Mouse (Mus musculus) skeletal muscle tissue, adult 2 months (tissue): ENCODE measurements around the gene Adra1d.

Experiments
- DNase-seq: peaks from one replicate; pipeline ENCODE4 v3.0.0-alpha.2; 2012; ENCODE audit warnings: low read depth, low spot score

Adra1d gene

DNA sequence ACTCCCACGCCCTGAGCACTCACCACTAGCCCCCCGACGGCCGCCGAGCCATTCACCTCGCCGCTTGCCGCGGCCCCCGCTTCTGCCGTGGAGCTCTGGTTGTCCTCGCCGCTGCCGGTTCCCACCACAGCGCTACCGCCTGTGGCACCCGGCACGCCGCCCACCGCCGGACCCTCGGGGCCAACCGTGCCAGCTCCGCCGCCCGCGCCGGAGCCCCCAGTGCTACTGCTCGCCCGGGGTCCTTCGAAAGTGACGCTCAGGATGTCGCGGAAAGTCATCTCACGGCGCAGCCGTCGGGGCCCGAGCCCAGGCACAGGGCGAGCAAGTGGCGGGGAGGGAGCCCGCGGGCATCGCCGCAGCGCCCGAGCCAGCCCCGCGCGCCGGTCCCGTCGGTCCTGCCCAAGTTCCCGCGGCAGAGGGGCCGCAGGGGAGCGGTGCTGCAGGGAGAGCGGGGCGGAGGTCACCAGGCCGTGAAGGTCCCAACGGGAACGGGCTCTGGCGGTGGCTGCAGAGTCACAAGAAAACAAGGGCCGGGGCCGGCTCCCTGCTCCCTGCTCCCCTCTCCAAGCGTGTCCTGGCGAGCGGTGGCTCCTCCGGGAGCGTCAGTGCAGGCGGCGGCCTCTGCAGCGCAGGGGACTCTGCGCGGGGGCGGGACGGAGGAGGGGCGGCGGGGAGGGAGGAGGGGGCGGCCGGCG is at the start of gene Adra1d:
TSS of gene Adra1d (minus strand) at position 393 of the 695 bp plus-strand sequence.
- DNase-seq, result no peak

DNA sequence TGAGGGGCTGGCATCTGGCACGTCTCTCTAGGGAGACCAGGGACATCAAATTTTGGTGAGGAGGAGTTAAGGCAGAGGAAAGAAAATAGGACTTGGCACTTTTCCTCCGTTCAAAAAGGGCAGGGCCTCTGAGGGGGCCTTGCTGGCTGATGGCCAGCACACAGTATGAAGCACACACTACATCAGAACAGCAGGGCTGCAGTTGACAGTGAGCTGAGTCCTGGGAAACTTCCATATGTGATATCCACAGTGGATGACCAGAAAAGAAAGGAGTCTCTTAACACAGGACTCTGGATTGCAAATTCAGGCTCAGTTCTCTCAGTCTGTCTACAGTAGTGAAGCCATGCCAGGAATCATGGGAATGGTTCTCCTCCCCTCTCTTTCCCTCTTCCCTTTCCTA is 39.8 kb upstream of the Adra1d start:
- no peak for DNase-seq

DNA sequence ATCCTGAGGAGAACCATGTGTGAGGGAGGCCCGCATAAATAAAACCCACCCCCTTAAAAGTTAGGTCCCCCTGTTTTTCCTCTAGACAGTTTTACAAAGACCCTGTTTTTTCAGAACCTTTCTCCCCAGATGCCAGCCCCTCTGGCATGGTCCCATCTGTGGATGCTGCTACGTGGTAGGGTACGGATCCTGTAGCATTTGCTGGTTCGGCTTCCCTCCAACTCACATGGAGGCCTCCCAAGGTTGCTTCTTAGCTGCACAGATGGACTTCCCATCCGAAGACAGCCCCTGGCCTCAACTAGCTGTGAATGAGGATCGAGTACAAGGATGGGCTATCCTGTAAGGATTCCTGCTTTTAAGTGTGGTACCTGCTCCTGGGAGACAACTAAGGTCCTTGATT is 32.8 kb upstream of the Adra1d start:
- no peak for DNase-seq

DNA sequence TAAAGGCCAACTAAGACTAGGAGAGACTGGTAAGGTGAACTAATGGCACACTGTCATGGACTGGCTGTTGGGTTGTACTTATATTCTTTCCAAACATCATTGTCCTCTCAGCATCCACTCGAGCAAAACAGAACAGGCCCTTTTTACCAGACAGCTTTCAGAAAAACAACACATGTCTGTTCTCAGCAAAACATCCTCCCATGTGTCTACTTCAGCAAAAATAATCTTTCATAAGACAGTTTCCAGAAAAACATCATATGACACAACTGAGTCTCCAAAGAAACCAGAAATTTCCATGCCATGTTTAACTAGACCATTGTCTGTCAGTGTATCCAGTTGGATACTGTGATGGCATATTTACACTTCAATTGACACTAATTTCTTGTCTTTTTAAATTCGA is 25.4 kb upstream of the Adra1d start:
- no peak for DNase-seq

DNA sequence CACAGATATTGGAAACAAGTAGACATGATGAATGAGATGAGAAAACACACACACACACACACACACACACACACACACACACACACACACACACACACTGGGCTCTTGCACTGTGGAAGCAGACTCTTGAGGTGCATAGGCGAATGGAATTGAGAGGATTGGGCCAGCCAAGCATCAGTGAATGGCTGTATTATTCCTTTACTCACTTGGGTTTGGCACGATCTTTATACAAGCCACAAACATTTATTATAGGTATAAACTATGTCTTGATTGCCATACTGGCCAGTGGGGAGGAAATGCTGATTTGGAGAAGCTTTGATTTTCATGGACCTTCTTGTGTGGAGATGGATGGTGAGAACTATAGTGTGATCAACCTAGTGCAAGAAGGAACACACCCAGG is 19.4 kb upstream of the Adra1d start:
- DNase-seq, result no peak

DNA sequence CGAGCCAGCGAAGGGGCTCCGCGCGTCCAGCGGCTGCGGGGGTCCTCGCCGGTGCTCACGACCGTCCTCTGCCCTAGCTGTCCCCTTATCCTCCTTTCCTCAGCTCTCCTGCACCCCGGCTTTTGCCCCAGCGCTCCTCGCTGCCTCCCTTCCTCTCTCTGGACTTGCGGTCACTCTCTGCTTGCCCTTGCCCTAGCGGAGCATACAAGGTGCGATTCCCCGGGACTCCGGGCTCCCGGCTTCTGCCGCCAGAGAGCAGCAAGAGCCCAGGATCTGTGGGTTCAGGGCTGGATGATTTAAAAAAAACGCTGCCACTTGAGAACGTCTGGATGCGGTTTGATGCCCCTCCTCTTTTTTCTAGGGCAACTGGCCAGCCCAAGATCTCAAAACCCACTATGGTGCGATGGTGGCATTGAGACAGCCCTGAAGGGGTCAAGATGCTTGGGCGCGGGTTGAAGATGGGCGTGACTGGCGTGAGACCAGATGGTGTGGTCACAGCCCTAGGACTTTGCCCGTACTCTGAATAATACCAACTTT is 571 bp upstream of the Adra1d start:
- peak; percentile 68 for DNase-seq

DNA sequence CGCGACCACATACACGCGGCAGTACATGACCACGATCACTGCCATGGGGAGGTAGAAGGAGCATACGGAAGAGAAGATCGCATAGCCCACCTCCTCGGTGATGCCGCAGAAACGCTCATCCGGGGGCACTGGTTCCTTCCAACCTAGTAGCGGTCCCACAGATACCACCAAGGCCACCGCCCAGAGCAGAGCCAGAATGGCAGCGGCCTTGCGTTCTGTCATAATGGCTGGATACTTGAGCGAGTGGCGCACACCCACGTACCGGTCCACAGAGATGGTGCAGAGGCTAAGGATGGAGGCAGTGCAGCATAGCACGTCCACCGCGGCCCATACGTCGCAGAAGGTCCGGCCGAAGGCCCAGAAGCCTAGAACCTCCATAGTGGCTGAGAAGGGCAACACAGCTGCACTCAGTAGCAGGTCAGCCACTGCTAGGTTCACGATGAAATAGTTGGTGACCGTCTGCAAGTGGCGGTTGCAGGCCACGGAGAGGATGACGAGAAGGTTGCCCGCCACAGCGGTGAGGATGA is 676 bp downstream of the Adra1d start:
- no peak for DNase-seq

DNA sequence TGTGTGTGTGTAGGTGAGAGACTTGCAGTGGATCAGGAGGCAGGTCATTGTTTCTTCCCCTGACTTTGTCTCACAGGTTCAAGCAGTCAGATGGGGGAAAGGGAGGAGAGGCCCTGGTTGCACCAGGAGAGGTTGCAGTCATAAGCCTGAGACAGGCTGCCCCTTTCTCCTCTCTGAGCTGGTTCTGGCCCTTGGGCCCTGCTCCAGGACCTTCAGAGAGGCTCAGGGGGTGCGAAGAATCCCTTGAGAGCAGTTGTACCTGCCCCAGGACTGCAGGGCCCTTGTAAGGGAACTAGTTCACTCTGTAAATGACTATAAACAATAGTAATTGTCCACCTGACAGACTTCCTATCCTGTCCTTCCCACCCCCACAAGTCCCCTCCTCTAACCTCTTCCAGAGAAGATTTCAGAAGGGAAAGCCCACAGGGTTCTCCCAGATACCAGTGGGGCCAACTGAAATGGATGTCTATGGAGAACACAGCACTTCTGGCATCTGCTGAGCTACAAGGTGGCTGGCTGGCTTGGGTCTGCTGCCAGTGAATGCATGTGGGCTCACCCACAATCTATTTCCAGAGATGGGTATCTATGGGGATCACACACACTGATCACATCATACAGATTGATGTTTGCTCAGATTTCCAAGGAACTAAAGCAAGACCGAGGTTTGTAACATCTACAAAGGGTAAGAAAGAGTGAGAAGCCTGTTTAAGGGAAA is 1.7 kb downstream of the Adra1d start:
- no peak for DNase-seq

DNA sequence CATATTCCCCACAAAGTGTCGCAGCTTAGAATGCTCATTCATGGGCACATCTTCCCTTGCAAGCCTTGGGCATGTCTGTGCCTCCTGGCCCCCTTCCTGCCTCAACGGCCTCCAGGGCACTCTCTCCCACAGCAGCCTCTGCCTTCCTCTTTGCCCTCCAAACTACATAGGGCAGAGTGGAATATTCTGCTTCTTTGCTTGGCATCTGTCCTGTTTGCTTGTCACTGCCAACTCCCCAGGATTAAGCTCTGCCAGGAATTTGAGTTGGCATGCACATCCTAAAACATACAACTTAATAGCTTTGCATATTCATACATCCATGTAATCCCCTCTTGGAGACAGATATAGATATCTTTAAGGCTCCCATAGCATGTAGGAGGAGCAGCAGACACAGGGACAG is 4.2 kb downstream of the Adra1d start:
- DNase-seq, result no peak

DNA sequence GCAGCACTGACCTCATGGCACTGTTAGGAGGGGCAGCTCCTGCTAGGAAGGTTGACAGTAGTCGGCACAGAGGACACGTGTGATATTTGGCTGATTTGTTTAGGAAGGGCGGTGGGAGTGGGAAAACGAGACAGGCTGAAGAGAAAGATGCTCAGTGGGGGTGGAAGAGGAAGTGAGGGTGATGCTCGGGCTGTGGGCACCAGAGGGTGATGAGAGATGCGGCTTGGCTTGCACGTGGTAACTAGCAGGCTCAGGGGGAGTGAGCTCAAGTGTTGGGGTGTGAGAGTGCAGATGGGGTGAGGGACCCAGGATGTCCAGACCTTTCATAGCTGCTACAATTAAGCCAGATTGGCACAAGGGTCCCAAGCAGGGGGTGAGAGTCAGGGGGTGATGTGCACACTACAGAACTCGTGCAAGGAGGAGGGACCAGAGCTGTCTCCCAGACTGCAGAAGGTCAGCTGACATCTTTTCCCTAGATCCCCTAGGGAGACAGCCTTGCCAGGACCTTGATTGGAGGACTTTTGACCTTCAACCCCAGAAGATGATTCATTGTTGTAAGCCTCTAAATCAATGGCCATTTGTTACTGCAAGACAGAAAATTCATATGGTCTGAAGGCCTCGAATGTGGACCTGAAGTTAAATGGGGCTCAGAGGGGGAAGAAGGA is 9.2 kb downstream of the Adra1d start:
- DNase-seq, result no peak

DNA sequence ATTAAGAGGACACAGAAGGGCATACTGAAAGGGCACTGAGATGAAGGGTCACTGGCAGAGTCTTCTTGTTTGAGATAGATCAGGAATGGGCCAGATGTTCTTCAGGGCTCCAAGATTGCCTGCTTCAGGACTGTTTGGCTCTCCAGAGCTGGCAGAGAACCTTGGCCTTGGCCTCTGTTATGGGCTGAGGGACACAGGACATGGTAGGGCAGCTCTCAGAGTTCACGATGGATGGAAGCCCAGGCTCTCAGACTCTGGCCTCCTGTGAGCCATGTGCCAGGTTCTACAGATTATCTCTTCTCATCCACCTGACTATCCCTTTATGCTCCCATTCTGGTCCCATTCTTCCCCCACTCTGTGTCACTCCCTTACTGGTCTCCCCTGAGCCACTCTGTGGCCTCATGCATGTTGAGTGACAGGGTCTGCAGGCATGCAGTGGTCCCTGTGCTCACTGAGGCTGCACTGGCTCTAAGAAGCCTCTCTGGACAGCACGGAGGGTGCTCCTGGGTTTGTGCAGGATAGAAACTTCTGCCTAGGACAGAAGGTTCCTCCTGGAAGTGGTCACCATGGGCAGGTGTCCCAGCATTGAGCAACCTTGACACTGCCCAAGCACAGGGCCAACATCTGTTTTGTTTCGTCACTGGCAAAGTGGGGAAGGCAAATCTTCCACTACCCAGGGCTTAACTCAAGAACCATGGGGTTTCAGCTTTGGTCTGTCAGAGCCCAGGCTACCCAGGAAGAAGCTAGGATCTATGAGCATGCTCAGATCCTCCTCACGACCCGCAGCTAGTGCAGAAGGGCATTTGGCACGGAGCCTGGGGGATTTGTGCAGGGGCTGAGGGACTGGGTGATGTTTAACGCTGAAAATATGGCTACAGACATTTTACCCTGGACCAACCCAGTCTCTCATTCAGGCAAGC is 10.1 kb downstream of the Adra1d start:
- no peak for DNase-seq

DNA sequence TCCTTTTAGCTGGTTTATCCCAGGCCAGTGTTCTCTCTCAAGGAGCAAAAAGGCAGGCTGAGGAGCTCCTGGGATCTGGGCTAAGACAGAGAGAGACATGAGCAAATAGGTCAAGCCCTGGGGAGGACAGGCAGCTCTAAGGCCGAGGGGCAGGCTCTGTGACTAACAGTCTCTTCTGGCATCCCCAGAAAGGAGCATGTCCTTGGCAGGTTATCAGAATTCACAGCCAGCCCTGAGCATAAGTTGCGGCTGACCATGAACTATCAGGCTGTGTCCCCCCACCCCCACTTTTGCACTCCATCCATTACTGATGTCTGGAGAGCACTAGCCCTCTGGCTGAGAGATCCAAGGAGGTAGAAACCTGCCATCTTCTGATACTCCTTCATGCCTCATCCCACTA is 11.2 kb downstream of the Adra1d start:
- DNase-seq, result no peak

DNA sequence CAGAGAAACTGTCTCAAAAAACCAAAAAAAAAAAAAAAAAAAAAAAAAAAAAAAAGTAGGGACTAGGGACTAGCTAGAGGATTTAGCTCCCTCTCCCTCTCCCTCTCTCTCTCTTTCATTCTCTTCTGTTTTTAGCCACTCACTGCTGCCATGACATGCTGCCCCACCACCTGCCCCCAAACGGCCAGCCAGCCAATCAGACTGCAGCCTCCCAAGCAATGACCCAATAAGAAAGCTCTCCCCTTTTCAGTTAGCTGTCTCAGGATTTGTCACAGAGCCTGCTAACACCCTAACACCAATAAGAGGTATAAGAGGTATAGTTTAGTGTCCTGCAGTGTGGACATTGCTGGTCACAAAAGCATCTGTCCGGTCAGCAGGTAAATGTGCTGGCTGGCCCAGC is 11.6 kb downstream of the Adra1d start:
- DNase-seq, result no peak

DNA sequence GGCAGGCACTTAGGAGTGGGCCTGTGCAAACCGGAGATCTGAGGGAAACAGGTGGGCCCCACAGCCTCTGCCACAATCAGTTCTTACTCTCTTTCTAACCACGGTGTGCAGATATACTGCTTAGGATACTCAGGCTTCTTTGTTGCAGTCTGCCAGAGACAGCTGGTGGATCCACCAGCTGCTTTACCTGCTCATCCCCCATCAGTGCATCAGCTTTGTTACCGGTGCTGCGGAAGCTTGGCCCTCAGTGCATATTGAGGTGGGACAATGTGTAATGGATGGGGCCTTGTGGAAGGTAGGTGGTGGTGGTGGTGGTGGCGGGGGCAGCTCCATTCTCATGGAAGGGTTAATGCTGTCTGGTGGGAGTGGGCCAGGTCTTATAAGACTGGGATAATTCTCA is 13.0 kb downstream of the Adra1d start:
- DNase-seq, result no peak

DNA sequence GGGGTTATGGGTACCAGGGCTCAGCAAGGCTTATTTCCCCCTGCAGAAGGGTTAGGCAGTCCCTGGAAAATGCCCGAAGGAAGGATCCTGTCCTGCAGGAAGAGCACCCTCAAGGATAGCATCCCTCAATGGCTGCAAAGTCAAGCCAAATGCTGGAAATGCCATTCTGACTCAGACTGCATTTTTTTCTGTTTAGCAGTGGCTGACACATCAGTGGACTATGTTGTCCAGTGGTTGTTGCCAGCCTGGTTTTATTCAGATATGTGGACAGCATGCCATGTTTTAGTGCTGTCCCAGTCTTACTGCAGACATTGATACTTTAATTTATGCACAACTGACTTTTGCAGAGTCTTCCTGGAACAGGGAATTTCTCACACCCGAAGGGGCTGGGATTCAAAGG is 13.8 kb downstream of the Adra1d start:
- DNase-seq, result no peak

DNA sequence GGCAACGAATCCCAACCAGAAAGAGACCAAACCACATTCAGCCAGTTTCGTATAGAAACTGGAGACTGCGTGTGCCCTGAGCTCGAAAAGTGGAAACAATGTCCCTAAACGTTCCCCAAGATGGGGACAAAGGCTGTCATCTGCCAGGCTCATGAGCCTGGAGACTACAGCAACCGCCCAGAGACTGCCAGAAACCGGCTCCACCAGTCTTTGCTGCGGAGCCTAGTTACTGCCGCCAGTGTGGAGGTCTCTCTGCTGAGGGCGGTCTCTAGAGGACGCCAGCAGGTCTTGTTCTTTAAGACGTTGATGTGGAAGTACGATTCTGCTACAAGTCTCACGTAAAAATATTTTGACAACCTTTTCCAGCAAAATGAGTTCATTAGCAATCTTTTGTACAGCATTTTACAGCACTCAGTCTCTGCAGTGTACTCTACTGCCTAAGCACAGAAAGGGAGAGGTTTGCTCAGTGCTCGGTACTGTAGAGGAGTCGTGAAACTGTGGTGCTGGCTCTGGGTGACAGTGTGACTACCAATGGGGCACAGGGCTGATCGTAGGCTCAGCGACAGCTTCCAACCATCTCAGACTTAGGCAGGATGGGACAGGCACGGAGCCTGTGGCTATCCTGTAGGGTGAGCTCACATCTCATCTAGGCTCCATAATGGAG is 15.2 kb downstream of the Adra1d start:
- DNase-seq, result no peak

DNA sequence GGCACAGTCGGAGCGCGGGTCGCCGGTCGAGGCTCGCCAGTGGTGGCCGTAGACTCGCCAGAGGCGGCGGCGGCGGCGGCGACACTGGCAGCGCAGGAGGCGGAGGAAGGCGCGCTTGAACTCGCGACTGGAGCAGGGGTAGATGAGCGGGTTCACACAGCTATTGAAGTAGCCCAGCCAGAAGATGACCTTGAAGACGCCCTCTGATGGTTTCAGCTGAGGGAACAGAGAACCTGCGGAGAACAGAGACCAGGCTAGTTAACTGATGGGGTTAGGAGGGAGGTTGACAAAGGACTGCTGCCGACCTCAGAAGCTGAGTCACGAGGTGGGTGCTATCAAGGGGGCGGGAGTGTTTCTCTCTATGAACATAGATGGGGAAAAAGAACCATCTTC is 15.8 kb downstream of the Adra1d start:
- no peak for DNase-seq

DNA sequence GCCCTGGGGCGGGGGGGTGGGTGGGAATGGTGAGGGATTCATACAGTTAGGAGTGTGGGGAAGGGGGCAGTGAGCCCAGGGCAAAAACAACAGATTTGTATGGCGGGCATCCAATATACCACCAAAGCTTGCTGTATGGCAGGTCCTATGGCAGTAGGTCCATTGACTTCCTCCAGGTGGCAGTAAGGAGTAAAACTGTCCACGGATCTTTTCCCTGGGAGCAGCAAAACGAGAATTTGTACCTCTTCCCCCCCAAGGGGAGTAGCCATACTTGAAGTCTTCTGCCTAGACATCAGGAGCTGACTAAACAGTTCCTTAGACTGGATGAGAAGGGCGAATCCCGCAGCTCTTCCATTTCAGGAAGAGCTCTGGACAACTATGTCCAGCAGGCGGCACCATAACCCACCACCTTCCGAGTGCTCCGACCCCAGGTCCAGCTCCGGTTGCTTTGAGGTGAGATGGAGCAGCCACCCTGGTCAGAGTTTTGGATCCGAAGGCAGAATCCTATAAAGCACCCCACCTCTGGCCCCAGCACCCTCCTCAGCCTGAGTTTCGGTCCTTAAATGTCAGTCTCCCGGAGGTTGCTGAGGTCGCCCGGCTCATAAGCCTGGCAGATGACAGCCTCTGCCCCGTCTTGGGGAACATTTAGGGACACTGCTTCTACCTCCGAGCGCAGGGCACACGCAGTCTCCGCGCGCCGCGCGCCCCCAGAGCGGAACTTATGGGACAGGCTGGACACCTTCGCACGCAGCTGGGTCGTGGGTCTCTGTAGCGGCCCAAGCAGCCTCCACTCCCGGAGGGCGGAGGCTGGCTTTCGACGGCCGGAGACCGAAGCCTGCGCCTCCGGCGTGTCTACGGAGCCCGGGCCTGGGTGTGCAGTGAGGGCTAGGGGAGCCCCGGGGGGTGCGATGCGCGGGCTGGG is 16.4 kb downstream of the Adra1d start:
- DNase-seq, result no peak

DNA sequence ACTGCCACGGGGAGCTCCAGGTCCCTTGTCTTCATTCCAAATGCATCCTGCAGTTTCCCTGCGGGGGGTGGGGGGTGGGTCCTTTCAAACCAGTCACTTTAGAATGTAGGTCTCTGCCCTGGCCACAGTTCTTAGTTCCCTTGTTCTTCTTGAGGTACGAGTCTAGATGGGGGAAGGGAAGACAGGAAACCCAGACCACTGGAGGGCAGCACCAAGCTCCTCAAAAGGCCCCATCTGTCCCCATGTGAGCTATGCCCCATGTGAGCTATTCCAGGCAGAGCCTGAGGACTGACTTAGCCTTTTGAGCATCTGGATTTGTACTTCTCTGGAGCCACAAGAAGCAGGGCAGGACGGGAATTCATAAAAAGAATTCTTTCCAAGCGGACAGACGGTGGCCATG is 19.6 kb downstream of the Adra1d start:
- no peak for DNase-seq

DNA sequence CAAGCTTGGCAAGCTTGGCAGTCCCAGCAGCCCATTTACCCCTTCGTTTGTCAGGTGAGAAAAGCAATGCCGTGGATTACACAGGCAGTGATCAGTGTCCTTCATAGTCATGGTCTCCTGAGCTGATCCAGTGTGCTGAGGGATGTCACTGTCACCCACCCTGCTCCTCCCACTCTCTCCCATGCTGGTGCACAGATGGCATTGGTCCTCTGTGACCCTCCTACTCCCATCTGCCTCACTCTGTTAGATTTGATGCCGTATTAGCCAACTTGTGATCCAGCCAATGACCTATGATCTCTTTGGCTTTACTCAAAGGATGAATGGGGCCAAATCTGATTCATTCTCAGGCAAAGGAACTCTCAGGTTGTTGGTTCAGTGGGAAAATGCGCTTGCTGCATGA is 20.4 kb downstream of the Adra1d start:
- DNase-seq, result no peak
